Mouse (Mus musculus): Measurements from ENCODE around the gene Cactin. TPM values are rescaled to one million over a fixed set of nuclear protein-coding genes. Genes with fewer than 3 reads are reported as not detected.

Gene Cactin
- polyA plus RNA-seq, 1 experiment from 2014 or later, result 49.9 TPM

GRCm38 (mm10) chr10:81322444-81322843 is 1.5 kb downstream of the Cactin start:
- H3K4me1 ChIP-seq, result peaks cover 38% of the 10 kb centered on the region
- WGBS, result 87% methylated on average over 27 of the region's 27 CpGs
- peaks cover 59% of the 10 kb centered on the region for H3K36me3 ChIP-seq
- H3K9me3 ChIP-seq, result no peaks in the 10 kb centered on the region
- ATAC-seq (ENCODE audit: borderline replicate concordance, extremely low read depth, low FRiP score, low TSS enrichment), result no peak
- H3K27me3 ChIP-seq, result no peaks in the 10 kb centered on the region
- H3K4me2 ChIP-seq, result peak overlapping the region; percentile 76
- no peak overlapping the region for H3K27ac ChIP-seq
- H3K9ac ChIP-seq, result peak overlapping the region; percentile 88; the same call in 1 of the 2 replicates
- no peak overlapping the region; the same call in 1 of the 2 replicates for H3K4me3 ChIP-seq

GRCm38 (mm10) chr10:81323141-81323775 is 2.4 kb downstream of the Cactin start:
- peaks cover 56% of the 10 kb centered on the region for H3K36me3 ChIP-seq
- H3K4me2 ChIP-seq, result no peak overlapping the region
- H3K27me3 ChIP-seq, result no peaks in the 10 kb centered on the region
- ATAC-seq (ENCODE audit: borderline replicate concordance, extremely low read depth, low FRiP score, low TSS enrichment), result no peak
- H3K9ac ChIP-seq, result no peak overlapping the region
- no peak overlapping the region for H3K4me3 ChIP-seq
- H3K9me3 ChIP-seq, result no peaks in the 10 kb centered on the region
- WGBS, result 92% methylated on average over 23 of the region's 23 CpGs
- H3K27ac ChIP-seq, result no peak overlapping the region
- H3K4me1 ChIP-seq, result peaks cover 38% of the 10 kb centered on the region

GRCm38 (mm10) chr10:81323791-81324530 is 3.1 kb downstream of the Cactin start:
- ATAC-seq (ENCODE audit: borderline replicate concordance, extremely low read depth, low FRiP score, low TSS enrichment), result no peak
- no peaks in the 10 kb centered on the region for H3K27me3 ChIP-seq
- H3K4me1 ChIP-seq, result peaks cover 38% of the 10 kb centered on the region
- no peak overlapping the region for H3K4me3 ChIP-seq
- H3K4me2 ChIP-seq, result no peak overlapping the region
- no peaks in the 10 kb centered on the region for H3K9me3 ChIP-seq
- H3K9ac ChIP-seq, result no peak overlapping the region
- no peak overlapping the region for H3K27ac ChIP-seq
- H3K36me3 ChIP-seq, result peaks cover 56% of the 10 kb centered on the region
- 90% methylated on average over 18 of the region's 18 CpGs for WGBS

- Histone ChIP-seq H3K4me3 (no peak overlapping the region), H3K4me2 (no peak overlapping the region), H3K36me3 (peaks cover 56% of the 10 kb centered on the region), H3K9ac (no peak overlapping the region), H3K9me3 (no peaks in the 10 kb centered on the region), H3K27ac (no peak overlapping the region), H3K4me1 (peaks cover 39% of the 10 kb centered on the region), H3K27me3 (no peaks in the 10 kb centered on the region)
- WGBS, result 93% methylated on average over 21 of the region's 21 CpGs
- ATAC-seq (ENCODE audit: borderline replicate concordance, extremely low read depth, low FRiP score, low TSS enrichment), result no peak
Measured at GRCm38 (mm10) chr10:81325176-81325575, 4.3 kb downstream of the Cactin start.

- whole genome bisulfite sequencing, result 86% methylated on average over 18 of the region's 18 CpGs
- Histone ChIP-seq H3K9ac (no peak overlapping the region), H3K4me3 (no peak overlapping the region), H3K27me3 (no peaks in the 10 kb centered on the region), H3K4me1 (peaks cover 45% of the 10 kb centered on the region), H3K27ac (no peak overlapping the region), H3K9me3 (no peaks in the 10 kb centered on the region), H3K4me2 (no peak overlapping the region), H3K36me3 (peaks cover 56% of the 10 kb centered on the region)
- no peak for ATAC-seq (ENCODE audit: borderline replicate concordance, extremely low read depth, low FRiP score, low TSS enrichment)
Measured at GRCm38 (mm10) chr10:81325781-81326180, 4.9 kb downstream of the Cactin start.

- peaks cover 49% of the 10 kb centered on the region for H3K4me1 ChIP-seq
- ATAC-seq (ENCODE audit: borderline replicate concordance, extremely low read depth, low FRiP score, low TSS enrichment), result no peak
- no peak overlapping the region for H3K4me3 ChIP-seq
- peaks cover 56% of the 10 kb centered on the region for H3K36me3 ChIP-seq
- no peaks in the 10 kb centered on the region for H3K27me3 ChIP-seq
- H3K9ac ChIP-seq, result no peak overlapping the region
- H3K27ac ChIP-seq, result peak overlapping the region; percentile 93
- 0 out of 2 replicates have a peak overlapping the region, but pooled peaks have one; percentile 7 for H3K4me2 ChIP-seq
- WGBS, result 69% methylated on average over 6 of the region's 6 CpGs
- H3K9me3 ChIP-seq, result no peaks in the 10 kb centered on the region
Measured at GRCm38 (mm10) chr10:81326858-81327257, 6.0 kb downstream of the Cactin start.

DNA sequence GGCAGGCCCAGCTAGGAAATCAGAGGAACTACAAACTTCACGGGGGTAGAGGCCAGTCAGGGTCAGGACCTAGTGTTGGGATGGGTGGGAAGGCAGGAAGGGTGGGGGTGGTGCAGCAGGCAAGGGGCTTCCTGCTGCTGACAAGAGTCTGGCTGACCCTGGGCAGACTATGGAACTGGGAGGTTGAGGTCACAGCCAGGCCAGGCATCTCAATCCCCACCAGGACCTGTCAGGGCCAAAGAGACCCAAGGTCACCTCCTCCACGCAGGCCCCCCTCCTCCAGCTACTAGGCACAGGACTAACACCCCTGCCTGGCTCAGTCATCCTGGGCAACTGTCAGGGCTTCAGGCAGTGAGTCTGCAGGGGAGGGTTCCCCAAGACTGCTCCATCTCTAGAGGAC is 7.1 kb downstream of the Cactin start:
- Histone ChIP-seq H3K27me3 (peaks cover 8% of the 10 kb centered on the region; the same call in 1 of the 2 replicates), H3K9ac (no peak overlapping the region), H3K4me1 (peaks cover 49% of the 10 kb centered on the region), H3K4me3 (no peak overlapping the region), H3K9me3 (no peaks in the 10 kb centered on the region), H3K4me2 (peak overlapping the region; percentile 53; the same call in 1 of the 2 replicates), H3K27ac (peak overlapping the region; percentile 93), H3K36me3 (peaks cover 49% of the 10 kb centered on the region)
- 0 out of 2 replicates have a peak, but pooled peaks have one; percentile 3 for ATAC-seq (ENCODE audit: borderline replicate concordance, extremely low read depth, low FRiP score, low TSS enrichment)
- 29% methylated on average over 2 of the region's 2 CpGs for WGBS

GRCm38 (mm10) chr10:81328386-81328785 is 7.5 kb downstream of the Cactin start, which contains the start of gene Tbxa2r:
TSS of gene Tbxa2r (plus strand) at chr10:81328731.
- Histone ChIP-seq H3K9me3 (no peaks in the 10 kb centered on the region), H3K4me2 (peak within 1 kb of the TSS; percentile 53), H3K9ac (peak within 1 kb of the TSS; percentile 36), H3K36me3 (peaks cover 44% of the 10 kb centered on the region), H3K4me1 (peaks cover 49% of the 10 kb centered on the region), H3K27ac (peak within 1 kb of the TSS; percentile 93), H3K4me3 (peak within 1 kb of the TSS; percentile 29), H3K27me3 (peaks cover 10% of the 10 kb centered on the region; the same call in 1 of the 2 replicates)
- ATAC-seq (ENCODE audit: borderline replicate concordance, extremely low read depth, low FRiP score, low TSS enrichment), result peak; percentile 43; the same call in 1 of the 2 replicates
- 9% methylated on average over 10 of the region's 10 CpGs for WGBS

- Histone ChIP-seq H3K4me3 (peak overlapping the region; percentile 24), H3K9ac (peak overlapping the region; percentile 36)
- WGBS, result 37% methylated on average over 10 of the region's 10 CpGs
Measured at GRCm38 (mm10) chr10:81329194-81329975, 8.5 kb downstream of the Cactin start.

GRCm38 (mm10) chr10:81330007-81330406 is 9.1 kb downstream of the Cactin start:
- Histone ChIP-seq H3K27me3 (peaks cover 10% of the 10 kb centered on the region; the same call in 1 of the 2 replicates), H3K4me3 (peak overlapping the region; percentile 24), H3K36me3 (peaks cover 28% of the 10 kb centered on the region), H3K9me3 (no peaks in the 10 kb centered on the region), H3K4me1 (peaks cover 58% of the 10 kb centered on the region), H3K9ac (peak overlapping the region; percentile 36; the same call in 1 of the 2 replicates), H3K4me2 (peak overlapping the region; percentile 53), H3K27ac (peak overlapping the region; percentile 93)
- peak; percentile 7; the same call in 1 of the 2 replicates for ATAC-seq (ENCODE audit: borderline replicate concordance, extremely low read depth, low FRiP score, low TSS enrichment)
- 49% methylated on average over 4 of the region's 4 CpGs for WGBS

More at GRCm38 (mm10) chr10:81329194-81329975, 8.5 kb downstream of the Cactin start:
- ATAC-seq (ENCODE audit: borderline replicate concordance, extremely low read depth, low FRiP score, low TSS enrichment), result peak; percentile 74
- Histone ChIP-seq H3K27me3 (peaks cover 10% of the 10 kb centered on the region; the same call in 1 of the 2 replicates), H3K4me2 (peak overlapping the region; percentile 53), H3K4me1 (peaks cover 52% of the 10 kb centered on the region), H3K27ac (peak overlapping the region; percentile 93), H3K9me3 (no peaks in the 10 kb centered on the region), H3K36me3 (peaks cover 34% of the 10 kb centered on the region)

DNA sequence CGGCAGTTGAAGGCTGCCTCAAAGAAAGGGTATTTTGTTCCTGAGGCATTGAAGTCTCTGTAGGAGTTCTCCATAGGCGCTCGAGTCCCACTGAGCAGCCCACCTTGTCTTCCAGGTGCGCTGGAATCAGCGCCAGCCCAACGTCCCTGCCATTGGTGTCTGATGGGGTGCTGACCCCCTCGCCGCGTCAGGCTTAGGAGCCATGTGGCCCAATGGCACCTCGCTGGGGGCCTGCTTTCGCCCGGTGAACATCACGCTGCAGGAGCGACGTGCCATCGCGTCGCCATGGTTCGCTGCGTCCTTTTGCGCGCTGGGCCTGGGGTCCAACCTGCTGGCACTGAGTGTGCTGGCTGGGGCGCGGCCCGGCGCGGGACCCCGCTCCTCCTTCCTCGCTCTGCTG is 11.4 kb downstream of the Cactin start:
- peaks cover 10% of the 10 kb centered on the region; the same call in 1 of the 2 replicates for H3K27me3 ChIP-seq
- peaks cover 5% of the 10 kb centered on the region; the same call in 1 of the 2 replicates for H3K36me3 ChIP-seq
- H3K9ac ChIP-seq, result peak overlapping the region; percentile 7; the same call in 1 of the 2 replicates
- peak overlapping the region; percentile 39 for H3K4me2 ChIP-seq
- peaks cover 71% of the 10 kb centered on the region for H3K4me1 ChIP-seq
- 32% methylated on average over 29 of the region's 29 CpGs for WGBS
- H3K9me3 ChIP-seq, result no peaks in the 10 kb centered on the region
- H3K27ac ChIP-seq, result no peak overlapping the region
- ATAC-seq (ENCODE audit: borderline replicate concordance, extremely low read depth, low FRiP score, low TSS enrichment), result no peak
- peak overlapping the region; percentile 2; the same call in 1 of the 2 replicates for H3K4me3 ChIP-seq
